Mouse (Mus musculus) kidney, embryonic 16.5 days (tissue): ENCODE results near the gene Lgr5. TPM values are rescaled to one million over a fixed set of nuclear protein-coding genes. Genes with fewer than 3 reads are reported as not detected.

Experiments used
- ATAC-seq: fragments of 200-750 bp; cut with Nextera tagmentation; 2 replicates; pipeline ENCODE4 v1.8.0; 2017; ENCODE audit warnings: moderate TSS enrichment; ENCODE audit not compliant: low FRiP score, low TSS enrichment
- H3K27ac ChIP-seq: fragments of 300-500 bp; sonication (generic); 2 replicates; pipeline ENCODE4 v1.5.1; 2014; ENCODE audit warnings: low read length
- H3K27me3 ChIP-seq: fragments of 300-500 bp; sonication (generic); 2 replicates; pipeline ENCODE4 v1.6.1; 2014; ENCODE audit warnings: low read length, control low read depth, mixed read lengths; ENCODE audit not compliant: insufficient read depth
- H3K36me3 ChIP-seq: fragments of 300-500 bp; sonication (generic); 2 replicates; pipeline ENCODE4 v1.6.1; 2014; ENCODE audit warnings: low read length, control low read depth, mixed read lengths; ENCODE audit not compliant: insufficient read depth
- H3K4me1 ChIP-seq: fragments of 300-500 bp; sonication (generic); 2 replicates; pipeline ENCODE4 v1.6.1; 2014; ENCODE audit warnings: low read length, control low read depth, mixed read lengths; ENCODE audit not compliant: insufficient read depth
- H3K4me2 ChIP-seq: fragments of 300-500 bp; sonication (generic); replicated peaks from 2 replicates; pipeline ENCODE4 v1.6.1; 2014; ENCODE audit warnings: low read depth, low read length
- H3K4me3 ChIP-seq: fragments of 300-500 bp; sonication (generic); 2 replicates; pipeline ENCODE4 v1.5.1; 2014; ENCODE audit warnings: mild to moderate bottlenecking, low read length
- H3K9ac ChIP-seq: fragments of 300-500 bp; sonication (generic); replicated peaks from 2 replicates; pipeline ENCODE4 v1.6.1; 2014; ENCODE audit warnings: low read length
- H3K9me3 ChIP-seq: fragments of 300-500 bp; sonication (generic); 2 replicates; pipeline ENCODE4 v1.6.1; 2016; ENCODE audit warnings: low read length, control low read depth
- WGBS: fragments of 180-500 bp; shearing (Covaris S2); extraction: QIAGEN DNeasy Blood & Tissue Kit; methylation state at CpG from one replicate; pipeline ENCODE4 v1.1.7; 2014; 5-methylcytosine and 5-hydroxymethylcytosine counted together
- polyA plus RNA-seq: library from polyadenylated mRNA; unstranded; fragments of >200 nt; fragmentation: Nextera tagmentation; extraction: Ambion mirVana; gene quantifications from 2 replicates; pipeline ENCODE4 v1.2.1, GENCODE M21; 2015

Lgr5 gene
- polyA plus RNA-seq, 1 experiment from 2014 or later: 7.3 TPM

GRCm38 (mm10) chr10:115467985-115468384, 119.6 kb downstream of the Lgr5 start:
- Histone ChIP-seq H3K27me3 (no peaks in the 10 kb centered on the region), H3K4me2 (no peak overlapping the region), H3K36me3 (no peaks in the 10 kb centered on the region), H3K27ac (no peak overlapping the region), H3K9ac (no peak overlapping the region), H3K4me3 (no peak overlapping the region), H3K9me3 (no peaks in the 10 kb centered on the region), H3K4me1 (peaks cover 8% of the 10 kb centered on the region)
- ATAC-seq: peak; percentile 83; the same call in 1 of the 2 replicates
- 70% methylated on average over 8 of the region's 8 CpGs for WGBS

- H3K27ac ChIP-seq: no peak overlapping the region
- H3K4me3 ChIP-seq: no peak overlapping the region
- peaks cover 8% of the 10 kb centered on the region for H3K4me1 ChIP-seq
- no peaks in the 10 kb centered on the region for H3K27me3 ChIP-seq
- no peak for ATAC-seq
- H3K36me3 ChIP-seq: no peaks in the 10 kb centered on the region
- no peaks in the 10 kb centered on the region for H3K9me3 ChIP-seq
- no peak overlapping the region for H3K9ac ChIP-seq
- WGBS: 32% methylated on average over 6 of the region's 6 CpGs
- no peak overlapping the region for H3K4me2 ChIP-seq
Observed at GRCm38 (mm10) chr10:115465778-115466177, 121.8 kb downstream of the Lgr5 start.

- Histone ChIP-seq H3K9ac (no peak overlapping the region), H3K27ac (no peak overlapping the region), H3K36me3 (no peaks in the 10 kb centered on the region), H3K4me1 (peaks cover 8% of the 10 kb centered on the region), H3K27me3 (no peaks in the 10 kb centered on the region), H3K9me3 (no peaks in the 10 kb centered on the region), H3K4me2 (no peak overlapping the region), H3K4me3 (no peak overlapping the region)
- ATAC-seq: no peak
- 74% methylated on average over 7 of the region's 7 CpGs for WGBS
Observed at GRCm38 (mm10) chr10:115465072-115465471, 122.5 kb downstream of the Lgr5 start.

GRCm38 (mm10) chr10:115462646-115463045, 124.9 kb downstream of the Lgr5 start:
- Histone ChIP-seq H3K27me3 (no peaks in the 10 kb centered on the region), H3K27ac (no peak overlapping the region), H3K9ac (no peak overlapping the region), H3K9me3 (no peaks in the 10 kb centered on the region), H3K4me2 (no peak overlapping the region), H3K4me1 (peaks cover 4% of the 10 kb centered on the region), H3K36me3 (no peaks in the 10 kb centered on the region), H3K4me3 (no peak overlapping the region)
- WGBS: 33% methylated on average over 5 of the region's 5 CpGs
- ATAC-seq: no peak

- Histone ChIP-seq H3K9ac (no peak overlapping the region), H3K36me3 (no peaks in the 10 kb centered on the region), H3K4me1 (peaks cover 8% of the 10 kb centered on the region), H3K4me2 (no peak overlapping the region; the same call in 1 of the 2 replicates), H3K4me3 (no peak overlapping the region), H3K27ac (peak overlapping the region; percentile 36; the same call in 1 of the 2 replicates), H3K9me3 (no peaks in the 10 kb centered on the region), H3K27me3 (no peaks in the 10 kb centered on the region)
- 17% methylated on average over 6 of the region's 6 CpGs for WGBS
- ATAC-seq: peak; percentile 73
Observed at GRCm38 (mm10) chr10:115457368-115458021, 130.1 kb downstream of the Lgr5 start.

GRCm38 (mm10) chr10:115448614-115449013, 139.0 kb downstream of the Lgr5 start:
- Histone ChIP-seq H3K4me3 (no peak overlapping the region), H3K9me3 (peaks cover 7% of the 10 kb centered on the region), H3K27ac (no peak overlapping the region), H3K4me1 (no peaks in the 10 kb centered on the region), H3K9ac (no peak overlapping the region), H3K36me3 (no peaks in the 10 kb centered on the region), H3K4me2 (no peak overlapping the region), H3K27me3 (no peaks in the 10 kb centered on the region)
- ATAC-seq: no peak
- 87% methylated on average over 13 of the region's 13 CpGs for WGBS

- no peak for ATAC-seq
- no peak overlapping the region for H3K4me2 ChIP-seq
- 88% methylated on average over 4 of the region's 4 CpGs for WGBS
- no peaks in the 10 kb centered on the region for H3K9me3 ChIP-seq
- H3K27me3 ChIP-seq: no peaks in the 10 kb centered on the region
- H3K4me1 ChIP-seq: no peaks in the 10 kb centered on the region
- H3K4me3 ChIP-seq: no peak overlapping the region
- H3K27ac ChIP-seq: no peak overlapping the region
- H3K9ac ChIP-seq: no peak overlapping the region
- peaks cover 5% of the 10 kb centered on the region; the same call in 1 of the 2 replicates for H3K36me3 ChIP-seq
Observed at GRCm38 (mm10) chr10:115437286-115437685, 150.3 kb downstream of the Lgr5 start.

- Histone ChIP-seq H3K36me3 (peaks cover 51% of the 10 kb centered on the region), H3K4me2 (no peak overlapping the region), H3K27me3 (no peaks in the 10 kb centered on the region), H3K9ac (no peak overlapping the region), H3K4me1 (no peaks in the 10 kb centered on the region), H3K27ac (no peak overlapping the region), H3K4me3 (no peak overlapping the region), H3K9me3 (no peaks in the 10 kb centered on the region)
- 76% methylated on average over 2 of the region's 2 CpGs for WGBS
- ATAC-seq: no peak
Observed at GRCm38 (mm10) chr10:115425351-115425750, 162.2 kb downstream of the Lgr5 start.

- H3K36me3 ChIP-seq: peaks cover 40% of the 10 kb centered on the region
Observed at GRCm38 (mm10) chr10:115421976-115422375, 165.6 kb downstream of the Lgr5 start.

GRCm38 (mm10) chr10:115414056-115414455, 173.5 kb downstream of the Lgr5 start:
- no peaks in the 10 kb centered on the region for H3K27me3 ChIP-seq
- no peaks in the 10 kb centered on the region for H3K4me1 ChIP-seq
- no peak overlapping the region for H3K27ac ChIP-seq
- H3K4me2 ChIP-seq: no peak overlapping the region
- WGBS: 90% methylated on average over 3 of the region's 3 CpGs
- peaks cover 64% of the 10 kb centered on the region for H3K36me3 ChIP-seq
- no peaks in the 10 kb centered on the region for H3K9me3 ChIP-seq
- no peak overlapping the region for H3K9ac ChIP-seq
- ATAC-seq: no peak
- H3K4me3 ChIP-seq: no peak overlapping the region

More at GRCm38 (mm10) chr10:115421976-115422375, 165.6 kb downstream of the Lgr5 start:
- no peaks in the 10 kb centered on the region for H3K4me1 ChIP-seq
- ATAC-seq: no peak
- 84% methylated on average over 4 of the region's 4 CpGs for WGBS
- H3K9me3 ChIP-seq: no peaks in the 10 kb centered on the region
- H3K27me3 ChIP-seq: no peaks in the 10 kb centered on the region
- no peak overlapping the region for H3K4me3 ChIP-seq
- H3K9ac ChIP-seq: no peak overlapping the region
- H3K27ac ChIP-seq: no peak overlapping the region
- H3K4me2 ChIP-seq: no peak overlapping the region
